Mouse (Mus musculus): ENCODE results near the gene Cptp. TPM values are rescaled to one million over a fixed set of nuclear protein-coding genes. Genes with fewer than 3 reads are reported as not detected.

Gene Cptp
- polyA plus RNA-seq, 1 experiment from 2014 or later, result 20.5 TPM

Small RNA genes within 50 kb of the gene (microRNA-seq; reads per million reads assigned to microRNA genes)
- gene Gm22991, result not detected

Other genes with a start within 250 kb of the Cptp start
- gene Cdk11b, start 244.6 kb downstream of the Cptp start, polyA plus RNA-seq (2015; fragmentation: Nextera tagmentation; extraction: Ambion mirVana), result 60.8 and 63.5 TPM in 2 replicates
- not detected in 2 replicates for gene Gm10563, start 224.0 kb downstream of the Cptp start, polyA plus RNA-seq (2015; fragmentation: Nextera tagmentation; extraction: Ambion mirVana)
- gene Mmp23, start 216.1 kb downstream of the Cptp start, polyA plus RNA-seq (2015; fragmentation: Nextera tagmentation; extraction: Ambion mirVana), result 2.3 and 2.6 TPM in 2 replicates
- gene Mib2, start 200.2 kb downstream of the Cptp start, polyA plus RNA-seq (2015; fragmentation: Nextera tagmentation; extraction: Ambion mirVana), result 51.6 and 52.1 TPM in 2 replicates
- 8.2 and 10.9 TPM in 2 replicates for gene Fndc10, start 175.1 kb downstream of the Cptp start, polyA plus RNA-seq (2015; fragmentation: Nextera tagmentation; extraction: Ambion mirVana)
- gene Ssu72, start 164.6 kb downstream of the Cptp start, polyA plus RNA-seq (2015; fragmentation: Nextera tagmentation; extraction: Ambion mirVana), result 144 and 146 TPM in 2 replicates
- 10.4 TPM in 2 replicates for gene Tmem240, start 134.6 kb downstream of the Cptp start, polyA plus RNA-seq (2015; fragmentation: Nextera tagmentation; extraction: Ambion mirVana)
- 91.0 TPM in 2 replicates for gene Atad3a, start 108.3 kb downstream of the Cptp start, polyA plus RNA-seq (2015; fragmentation: Nextera tagmentation; extraction: Ambion mirVana)
- 21.8 and 22.6 TPM in 2 replicates for gene Vwa1, start 94.7 kb downstream of the Cptp start, polyA plus RNA-seq (2015; fragmentation: Nextera tagmentation; extraction: Ambion mirVana)
- gene Tmem88b, start 83.6 kb downstream of the Cptp start, polyA plus RNA-seq (2015; fragmentation: Nextera tagmentation; extraction: Ambion mirVana), result 0.29 and 0.60 TPM in 2 replicates
- gene Ankrd65, start 79.0 kb downstream of the Cptp start, polyA plus RNA-seq (2015; fragmentation: Nextera tagmentation; extraction: Ambion mirVana), result not detected in 2 replicates
- 228 and 244 TPM in 2 replicates for gene Mrpl20, start 66.6 kb downstream of the Cptp start, polyA plus RNA-seq (2015; fragmentation: Nextera tagmentation; extraction: Ambion mirVana)
- gene Ccnl2, start 57.0 kb downstream of the Cptp start, polyA plus RNA-seq (2015; fragmentation: Nextera tagmentation; extraction: Ambion mirVana), result 172 and 173 TPM in 2 replicates
- gene Aurkaip1, start 38.2 kb downstream of the Cptp start, polyA plus RNA-seq (2015; fragmentation: Nextera tagmentation; extraction: Ambion mirVana), result 127 and 130 TPM in 2 replicates
- gene Mxra8, start 29.8 kb downstream of the Cptp start, polyA plus RNA-seq (2015; fragmentation: Nextera tagmentation; extraction: Ambion mirVana), result 15.0 and 19.0 TPM in 2 replicates
- gene Dvl1, start 22.0 kb downstream of the Cptp start, polyA plus RNA-seq (2015; fragmentation: Nextera tagmentation; extraction: Ambion mirVana), result 10.6 and 23.1 TPM in 2 replicates
- 0.64 and 0.73 TPM in 2 replicates for gene Tas1r3, start 6.1 kb downstream of the Cptp start, polyA plus RNA-seq (2015; fragmentation: Nextera tagmentation; extraction: Ambion mirVana)
- gene Ints11, start 106 bp upstream of the Cptp start, polyA plus RNA-seq (2015; fragmentation: Nextera tagmentation; extraction: Ambion mirVana), result 90.6 and 99.9 TPM in 2 replicates
- 61.5 and 64.8 TPM in 2 replicates for gene Pusl1, start 22.3 kb upstream of the Cptp start, polyA plus RNA-seq (2015; fragmentation: Nextera tagmentation; extraction: Ambion mirVana)
- 82.2 and 84.5 TPM in 2 replicates for gene Acap3, start 22.4 kb upstream of the Cptp start, polyA plus RNA-seq (2015; fragmentation: Nextera tagmentation; extraction: Ambion mirVana)
- 123 and 127 TPM in 2 replicates for gene Ube2j2, start 74.4 kb upstream of the Cptp start, polyA plus RNA-seq (2015; fragmentation: Nextera tagmentation; extraction: Ambion mirVana)
- gene C1qtnf12, start 92.9 kb upstream of the Cptp start, polyA plus RNA-seq (2015; fragmentation: Nextera tagmentation; extraction: Ambion mirVana), result 7.4 and 9.0 TPM in 2 replicates
- 27.8 and 30.2 TPM in 2 replicates for gene B3galt6, start 123.2 kb upstream of the Cptp start, polyA plus RNA-seq (2015; fragmentation: Nextera tagmentation; extraction: Ambion mirVana)
- 114 and 117 TPM in 2 replicates for gene Sdf4, start 123.4 kb upstream of the Cptp start, polyA plus RNA-seq (2015; fragmentation: Nextera tagmentation; extraction: Ambion mirVana)
- 0.83 and 0.95 TPM in 2 replicates for gene Tnfrsf4, start 144.4 kb upstream of the Cptp start, polyA plus RNA-seq (2015; fragmentation: Nextera tagmentation; extraction: Ambion mirVana)
- gene Tnfrsf18, start 156.7 kb upstream of the Cptp start, polyA plus RNA-seq (2015; fragmentation: Nextera tagmentation; extraction: Ambion mirVana), result 0.66 and 1.5 TPM in 2 replicates
- gene Ttll10, start 190.0 kb upstream of the Cptp start, polyA plus RNA-seq (2015; fragmentation: Nextera tagmentation; extraction: Ambion mirVana), result not detected in 2 replicates
- gene 9430015G10Rik, start 240.5 kb upstream of the Cptp start, polyA plus RNA-seq (2015; fragmentation: Nextera tagmentation; extraction: Ambion mirVana), result 40.2 and 41.0 TPM in 2 replicates